Mouse (Mus musculus) mesoderm, embryonic 11.5 days (tissue): ENCODE data around the gene 4933427I04Rik.

Experiments
- DNase-seq: peaks from one replicate; pipeline ENCODE4 v3.0.0-alpha.2; 2012; ENCODE audit warnings: low read depth, low spot score

Gene 4933427I04Rik

DNA sequence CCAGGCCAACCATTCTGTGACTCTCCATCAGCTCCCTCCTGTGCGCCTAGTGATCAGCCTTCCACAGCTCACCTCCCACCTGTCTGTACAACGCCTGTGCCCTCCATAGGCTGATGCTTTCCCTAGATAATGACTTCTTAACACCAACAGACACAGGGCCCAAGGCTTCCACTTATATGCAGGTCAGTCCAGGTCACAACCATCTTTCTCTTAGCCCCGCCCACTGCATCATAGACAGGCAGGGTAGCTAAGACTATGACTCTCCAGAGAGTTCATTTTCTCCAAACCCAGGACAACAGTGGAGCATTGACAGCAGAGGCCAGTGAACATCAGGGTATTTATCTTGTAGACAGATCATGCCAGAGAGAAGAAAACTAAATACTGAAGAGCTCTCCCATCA is at the start of gene 4933427I04Rik:
Gene 4933427I04Rik (plus strand): TSS at position 301 of the 400 bp plus-strand sequence.
- no peak for DNase-seq

GRCm38 (mm10) chr4:123810475-123811295 is 48.8 kb upstream of the 4933427I04Rik start:
- DNase-seq = no peak

DNA sequence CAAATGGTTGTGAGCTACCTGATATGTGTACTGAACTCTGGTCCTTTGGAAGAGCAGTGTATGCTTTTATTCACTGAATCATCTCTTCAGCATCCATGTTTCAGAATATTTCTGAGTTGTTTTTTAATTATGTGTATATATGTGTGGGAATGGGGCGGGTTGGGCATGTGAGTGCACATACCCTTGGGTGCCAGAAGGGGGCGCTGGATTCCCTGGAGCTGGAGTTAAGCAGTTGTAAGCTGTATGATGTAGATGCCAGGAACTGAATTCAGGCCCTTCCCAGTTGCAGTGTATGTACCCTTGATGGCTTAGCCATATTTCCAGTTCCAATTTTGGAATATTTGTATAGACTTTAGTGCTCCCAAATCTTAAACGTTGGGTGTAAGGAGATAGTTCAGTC is 47.0 kb upstream of the 4933427I04Rik start:
- no peak for DNase-seq

GRCm38 (mm10) chr4:123814030-123814501 is 45.4 kb upstream of the 4933427I04Rik start:
- peak; percentile 23 for DNase-seq

- peak; percentile 21 for DNase-seq
These were observed 40.3 kb upstream of the 4933427I04Rik start for GRCm38 (mm10) chr4:123819093-123819610.

DNA sequence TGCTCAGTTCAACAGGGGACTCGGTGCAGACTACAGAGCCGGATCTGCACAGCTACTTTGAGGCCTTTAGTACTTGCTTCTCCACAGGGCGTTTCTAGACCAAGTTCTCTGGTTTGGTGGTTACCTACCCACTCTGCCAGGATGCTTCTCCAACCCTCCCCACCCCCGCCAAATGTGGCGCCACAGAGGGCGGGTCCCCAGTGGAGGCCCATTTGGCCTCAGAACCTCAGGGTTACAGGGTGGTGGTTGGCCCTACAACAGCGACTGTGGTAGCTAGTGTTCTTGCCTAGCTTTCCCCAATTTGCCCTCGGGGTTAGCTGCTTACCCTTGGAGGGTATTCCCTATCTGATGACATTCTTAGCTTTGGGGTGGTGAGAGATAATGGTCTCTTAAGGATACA is 17.4 kb upstream of the 4933427I04Rik start:
- no peak for DNase-seq

- no peak for DNase-seq
These were observed 2.6 kb upstream of the 4933427I04Rik start for GRCm38 (mm10) chr4:123856888-123857287.

- no peak for DNase-seq
These were observed 1.4 kb upstream of the 4933427I04Rik start for GRCm38 (mm10) chr4:123858090-123858489.

GRCm38 (mm10) chr4:123859803-123860202 is 324 bp downstream of the 4933427I04Rik start:
- DNase-seq = no peak

- no peak for DNase-seq
These were observed 1.1 kb downstream of the 4933427I04Rik start for GRCm38 (mm10) chr4:123860621-123861020.

GRCm38 (mm10) chr4:123893726-123894125 is 34.2 kb downstream of the 4933427I04Rik start:
- DNase-seq = no peak

DNA sequence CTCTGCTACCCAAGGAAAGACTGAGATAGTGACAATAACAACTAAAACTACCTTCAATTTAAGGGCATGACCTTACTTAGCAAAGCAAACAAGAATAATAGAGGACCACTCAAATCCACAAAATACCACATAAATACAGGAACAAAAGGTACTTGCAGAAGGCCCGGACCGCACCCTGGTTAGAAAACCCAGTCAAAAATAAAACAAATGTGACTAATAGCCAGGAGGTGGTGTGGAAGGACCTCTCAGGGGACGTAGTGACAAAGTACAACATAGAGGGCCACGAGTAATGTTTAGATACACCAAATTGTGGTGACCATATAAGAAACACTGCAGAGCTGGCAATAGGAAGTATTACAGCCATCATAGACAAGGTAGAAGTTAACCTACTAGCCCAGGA is 34.8 kb downstream of the 4933427I04Rik start:
- no peak for DNase-seq

DNA sequence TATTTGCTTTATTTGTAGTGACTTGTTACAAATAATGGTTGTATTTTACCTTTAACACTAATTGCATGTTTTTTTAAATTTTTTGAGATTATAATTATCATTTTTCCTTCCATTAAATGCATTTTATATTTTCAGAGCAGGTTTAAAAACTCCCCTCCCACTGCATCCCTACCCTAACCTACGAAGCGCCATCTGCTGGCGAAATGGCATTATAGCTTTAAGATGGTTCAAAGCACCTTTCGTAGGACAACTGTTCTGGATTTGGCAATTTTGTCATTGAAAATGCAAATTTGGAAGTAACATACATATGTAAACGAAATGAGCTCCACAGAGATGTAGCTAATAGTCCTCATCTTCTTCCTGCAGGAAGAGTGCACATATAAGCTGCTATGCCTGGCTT is 39.2 kb downstream of the 4933427I04Rik start:
- peak; percentile 67 for DNase-seq

DNA sequence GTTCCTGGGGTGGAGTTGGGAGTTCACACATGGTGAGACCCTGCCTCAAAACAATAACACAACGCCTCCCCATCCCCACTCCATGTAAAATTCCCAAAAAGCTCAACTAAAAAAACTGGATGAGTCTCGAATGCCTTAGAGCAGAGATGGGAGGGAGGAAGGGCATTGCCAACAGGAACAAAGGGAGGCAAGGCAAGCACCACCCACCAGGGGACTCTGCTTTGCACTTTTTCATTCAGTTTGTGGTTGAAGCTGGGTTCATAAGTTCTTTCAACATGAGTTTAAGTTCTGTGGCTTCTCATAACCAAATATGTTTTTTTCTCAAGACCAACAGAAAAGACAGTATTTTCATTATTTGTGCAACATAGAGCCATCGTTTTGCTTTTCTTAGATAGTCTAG is 44.0 kb downstream of the 4933427I04Rik start:
- no peak for DNase-seq

- peak; percentile 98 for DNase-seq
These were observed 45.0 kb downstream of the 4933427I04Rik start, which contains the start of gene Mycbp for GRCm38 (mm10) chr4:123904333-123905125. Mycbp (plus strand) TSS chr4:123904832.

DNA sequence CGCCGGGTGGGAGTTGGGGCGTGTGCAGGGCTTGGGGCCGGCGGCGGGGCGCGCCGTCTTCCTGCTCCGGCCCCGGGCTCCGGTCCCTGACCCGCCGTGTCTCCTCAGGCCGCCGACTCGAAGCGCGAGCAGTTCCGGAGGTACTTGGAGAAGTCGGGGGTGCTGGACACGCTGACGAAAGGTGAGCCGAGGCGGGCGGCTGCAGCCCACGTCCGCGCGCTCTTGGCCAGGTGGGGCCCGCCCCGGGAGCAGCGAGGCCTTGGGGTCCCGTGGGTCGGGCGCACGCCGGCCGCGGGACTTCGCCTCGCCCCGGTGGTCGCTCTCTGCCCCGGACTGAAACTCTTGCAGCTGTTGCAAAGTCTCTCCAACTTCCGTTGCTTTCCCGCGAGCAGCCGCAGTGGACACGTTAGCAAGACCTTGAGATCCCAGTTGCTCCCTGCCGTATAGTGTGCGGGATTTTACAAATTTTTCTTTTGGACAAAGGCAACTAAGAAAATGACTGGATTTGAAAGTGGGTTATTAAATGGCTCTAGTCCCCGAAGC is 45.7 kb downstream of the 4933427I04Rik start:
- DNase-seq = peak; percentile 19

GRCm38 (mm10) chr4:123911503-123911902 is 52.0 kb downstream of the 4933427I04Rik start:
- no peak for DNase-seq

DNA sequence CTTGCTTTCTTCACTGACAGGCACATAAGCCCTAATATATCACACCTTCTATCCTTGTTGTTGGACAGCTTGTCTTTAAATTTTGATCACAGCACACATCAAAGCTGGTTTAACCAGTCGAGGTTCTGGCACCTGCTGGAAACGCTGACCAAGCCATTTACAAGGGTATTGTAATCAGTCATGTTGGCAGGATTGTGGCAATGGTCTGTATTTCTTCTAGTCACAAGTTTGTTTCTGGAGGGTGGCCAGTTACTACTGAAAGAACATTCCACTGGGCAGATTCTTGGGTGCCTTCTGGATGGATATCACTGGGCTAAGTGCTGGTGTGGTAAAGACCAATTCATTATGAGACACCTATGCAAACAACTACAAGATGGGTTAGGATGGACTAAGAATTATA is 53.0 kb downstream of the 4933427I04Rik start:
- DNase-seq = no peak
